Mouse (Mus musculus) gastrocnemius, postnatal 14 days (tissue): ENCODE measurements around the gene Hexim1. TPM values are rescaled to one million over a fixed set of nuclear protein-coding genes. Genes with fewer than 3 reads are reported as not detected.

Experiments
- DNase-seq: peaks from one replicate; pipeline ENCODE4 v3.0.0; 2021; ENCODE audit warnings: mixed read lengths
- intact Hi-C: fragments of 180-260 bp; cut with DNase I; formaldehyde crosslinking; loops from one replicate; pipeline ENCODE4 v1.15.1; 2025; ENCODE audit warnings: low total_unique reads
- total RNA-seq, 2 experiments: library from RNA; stranded (reverse); gene quantifications; 2 replicates each; pipeline ENCODE4 v1.2.3; 2021

The Hexim1 gene
- total RNA-seq, 2 experiments from 2014 or later: 20.7 to 21.5 TPM

DNA sequence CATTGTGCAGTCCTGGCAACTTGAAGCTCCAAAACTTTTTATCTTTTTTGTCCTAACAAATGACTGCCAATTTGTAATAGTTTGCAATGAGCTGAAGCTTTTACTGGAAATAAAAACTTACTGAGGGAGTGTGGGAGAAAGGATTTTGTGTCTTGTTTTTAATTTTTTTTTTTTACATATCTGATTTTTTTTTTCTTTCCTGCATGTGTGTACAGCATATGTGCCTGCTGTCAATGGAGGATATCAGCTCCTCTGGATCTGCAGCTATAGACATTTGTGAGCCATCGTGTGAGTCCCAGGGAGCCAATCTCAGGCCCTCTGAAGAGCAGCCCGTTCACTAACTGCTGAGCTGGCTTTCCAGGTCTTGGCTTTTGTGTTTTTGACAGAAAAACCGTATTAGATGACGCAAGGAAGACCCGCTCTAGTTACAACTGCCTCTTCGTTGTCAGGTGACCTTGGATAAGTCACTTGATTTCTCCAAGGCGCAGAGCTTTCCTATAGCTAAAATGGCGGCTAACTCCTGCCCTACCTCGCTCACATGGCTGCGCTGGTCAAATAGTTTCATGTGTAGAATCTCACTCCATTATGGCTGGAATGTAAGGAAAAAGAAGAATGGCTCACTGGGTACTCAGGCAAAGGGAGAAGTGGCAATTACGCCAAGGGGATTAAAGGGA is 1.6 kb upstream of the Hexim1 start:
- intact Hi-C loops: no loop called here
- no peak for DNase-seq

- intact Hi-C loops: no loop called here
- peak; percentile 78 for DNase-seq
These were observed 646 bp upstream of the Hexim1 start for GRCm38 (mm10) chr11:103115163-103116007.

GRCm38 (mm10) chr11:103116959-103117590 is 1.0 kb downstream of the Hexim1 start:
- DNase-seq: peak; percentile 83
- intact Hi-C loops: no loop called here

DNA sequence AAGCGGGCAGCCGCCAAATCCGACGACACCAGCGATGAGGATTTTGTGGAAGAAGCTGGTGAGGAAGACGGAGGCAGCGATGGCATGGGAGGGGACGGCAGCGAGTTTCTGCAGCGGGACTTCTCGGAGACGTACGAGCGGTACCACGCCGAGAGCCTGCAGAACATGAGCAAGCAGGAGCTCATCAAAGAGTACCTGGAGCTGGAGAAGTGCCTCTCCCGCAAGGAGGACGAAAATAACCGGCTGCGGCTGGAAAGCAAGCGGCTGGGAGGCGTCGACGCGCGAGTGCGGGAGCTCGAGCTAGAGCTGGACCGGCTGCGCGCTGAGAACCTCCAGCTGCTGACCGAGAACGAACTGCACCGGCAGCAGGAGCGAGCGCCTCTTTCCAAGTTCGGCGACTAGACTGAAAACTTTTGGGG is 1.6 kb downstream of the Hexim1 start:
- no peak for DNase-seq
- intact Hi-C loops: no loop called here

DNA sequence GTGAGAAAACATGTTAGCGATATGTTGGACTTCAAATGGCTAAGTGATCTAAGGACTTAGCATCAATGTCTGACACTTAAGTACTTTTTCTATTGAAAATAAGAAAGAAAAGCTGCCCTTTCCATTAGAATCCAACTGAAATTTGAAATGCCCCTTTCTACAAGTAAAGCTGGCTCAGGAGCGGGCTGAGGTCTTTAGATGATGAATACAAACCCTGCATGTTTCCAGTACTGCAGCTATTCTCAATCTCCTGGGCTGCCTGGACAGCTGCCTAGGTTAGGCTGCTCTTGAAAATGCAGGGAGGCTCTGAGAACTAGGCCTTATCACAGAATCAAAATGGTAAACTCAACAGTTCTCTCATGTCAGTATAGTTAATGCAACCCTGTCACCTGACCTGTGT is 2.8 kb downstream of the Hexim1 start:
- DNase-seq: no peak
- intact Hi-C loops: no loop called here

DNA sequence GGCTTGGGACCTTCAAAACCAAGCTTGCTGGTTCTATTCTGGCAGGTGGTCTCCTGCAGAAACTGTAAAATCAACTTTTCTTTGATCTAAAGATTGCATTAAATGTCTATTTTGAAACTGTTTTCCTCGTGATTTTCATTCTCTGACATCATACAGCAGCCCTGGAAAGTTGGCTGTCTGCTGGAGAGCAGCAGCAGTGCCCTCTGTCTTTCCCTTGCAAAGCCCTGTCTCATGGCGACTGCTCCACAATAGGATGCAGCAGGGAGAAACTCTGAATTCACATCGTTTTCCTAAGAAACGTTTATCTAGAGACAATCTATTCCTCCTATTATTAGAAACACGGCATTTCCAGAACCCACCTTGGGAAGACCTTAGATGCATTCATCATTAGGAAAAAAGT is 3.6 kb downstream of the Hexim1 start:
- intact Hi-C loops: loop anchor here (5.0 kb wide), 1 partner anchor 38 kb away; no protein-coding TSS in a partner anchor
- no peak for DNase-seq

GRCm38 (mm10) chr11:103120315-103120714 is 4.3 kb downstream of the Hexim1 start:
- intact Hi-C loops: loop anchor here (5.0 kb wide), 1 partner anchor 37 kb away; no protein-coding TSS in a partner anchor
- no peak for DNase-seq

- peak; percentile 75 for DNase-seq
- intact Hi-C loops: no loop called here
These were observed 15.9 kb downstream of the Hexim1 start, which contains the start of gene Hexim2 for GRCm38 (mm10) chr11:103131701-103132575. Gene Hexim2, plus strand, starts transcription at chr11:103132429.

DNA sequence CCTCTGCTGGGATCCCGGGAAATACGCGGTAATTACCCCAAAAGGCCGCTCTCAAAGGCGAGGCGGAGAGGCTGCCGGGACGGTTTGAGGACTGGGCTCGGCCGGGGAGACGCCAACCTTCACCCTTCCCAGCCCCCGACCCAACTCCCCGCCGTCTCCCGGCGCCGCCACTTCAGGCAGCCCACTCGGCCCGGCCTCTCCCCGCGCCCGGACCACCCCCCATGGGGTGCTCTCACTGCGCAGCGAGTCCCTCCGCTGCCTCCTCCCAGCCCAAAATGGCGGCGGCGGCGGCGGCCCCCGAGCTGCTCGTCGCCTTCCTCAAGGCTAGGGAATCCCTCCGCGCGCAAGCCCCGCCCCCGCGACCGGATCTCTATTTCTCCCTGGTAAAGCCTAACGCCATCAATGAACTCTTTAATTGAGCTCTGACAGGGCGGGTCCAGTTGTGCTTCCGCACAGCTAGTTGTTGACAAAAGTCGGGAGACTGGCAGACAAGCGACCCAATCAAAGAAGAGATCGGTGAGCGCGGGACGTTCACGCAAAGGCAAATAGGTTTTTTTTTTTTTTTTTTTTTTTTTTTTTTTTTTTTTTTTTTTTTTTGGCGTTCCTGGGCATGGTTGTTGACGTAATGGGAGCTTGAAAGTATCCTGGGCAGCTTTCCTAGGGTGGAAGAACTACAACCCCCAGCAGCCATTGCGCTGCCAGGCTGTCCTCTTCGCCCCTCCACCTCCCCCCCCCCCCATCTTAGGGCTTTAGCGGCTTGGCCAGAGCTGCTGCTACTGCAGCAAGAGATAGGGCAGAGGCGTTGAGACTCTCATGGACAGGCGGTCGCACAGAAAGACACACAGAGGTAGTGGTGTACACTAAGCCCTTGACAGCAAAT is 16.8 kb downstream of the Hexim1 start:
- DNase-seq: peak; percentile 100
- intact Hi-C loops: no loop called here

DNA sequence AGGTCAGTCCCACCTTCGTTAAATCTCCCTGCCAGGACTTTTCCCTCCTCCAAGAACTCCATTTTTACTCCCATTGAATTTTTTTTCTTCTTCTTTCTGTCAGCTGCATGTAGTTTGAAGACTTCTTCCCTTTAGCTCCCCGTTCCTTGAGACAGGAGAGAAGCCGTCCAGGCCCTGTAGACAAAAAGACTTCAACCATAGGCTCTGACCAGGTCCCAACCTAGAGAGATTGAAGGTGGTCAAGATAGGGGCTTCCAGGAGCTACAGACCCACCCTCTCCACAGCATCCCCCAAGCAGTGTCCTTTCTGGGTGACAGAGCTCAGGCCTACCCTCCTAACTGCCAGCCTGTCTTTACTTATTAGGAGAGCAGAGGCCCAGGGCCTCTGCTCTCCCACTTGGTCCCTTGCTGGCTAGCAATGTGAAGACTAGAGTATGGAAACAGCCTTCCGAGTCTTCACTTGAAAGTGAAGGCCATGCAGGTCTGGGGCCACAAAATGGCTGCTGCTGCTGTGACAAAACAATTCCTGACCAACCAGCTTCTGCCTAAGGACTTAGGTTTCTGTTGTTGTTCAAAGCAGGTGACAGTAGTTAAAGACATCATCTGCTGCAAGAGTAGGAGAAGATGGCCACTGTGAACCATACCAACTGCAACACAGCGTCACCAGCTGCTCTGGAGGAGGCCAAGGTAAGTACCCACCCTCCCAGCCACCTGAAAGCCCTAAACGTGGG is 17.6 kb downstream of the Hexim1 start:
- no peak for DNase-seq
- intact Hi-C loops: no loop called here

DNA sequence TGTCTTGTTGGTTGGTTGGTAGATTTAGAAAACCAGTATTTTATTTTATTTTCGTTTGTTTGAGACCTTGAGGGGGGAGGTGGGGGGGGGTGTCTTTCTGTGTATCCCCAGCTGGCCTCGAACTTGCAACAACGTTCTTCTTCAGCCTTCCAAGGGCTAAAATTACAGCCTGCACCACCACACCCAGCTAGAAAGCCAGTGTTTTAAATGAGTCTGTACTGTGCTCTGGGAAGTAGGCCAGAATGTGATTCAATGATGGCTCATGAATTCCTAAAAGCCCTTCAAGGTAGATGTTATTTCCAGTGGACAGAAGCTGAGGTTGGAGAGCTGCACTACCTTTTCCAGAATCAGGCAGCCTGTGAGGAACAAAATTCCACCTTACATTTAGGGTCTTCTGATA is 18.2 kb downstream of the Hexim1 start:
- intact Hi-C loops: no loop called here
- no peak for DNase-seq

DNA sequence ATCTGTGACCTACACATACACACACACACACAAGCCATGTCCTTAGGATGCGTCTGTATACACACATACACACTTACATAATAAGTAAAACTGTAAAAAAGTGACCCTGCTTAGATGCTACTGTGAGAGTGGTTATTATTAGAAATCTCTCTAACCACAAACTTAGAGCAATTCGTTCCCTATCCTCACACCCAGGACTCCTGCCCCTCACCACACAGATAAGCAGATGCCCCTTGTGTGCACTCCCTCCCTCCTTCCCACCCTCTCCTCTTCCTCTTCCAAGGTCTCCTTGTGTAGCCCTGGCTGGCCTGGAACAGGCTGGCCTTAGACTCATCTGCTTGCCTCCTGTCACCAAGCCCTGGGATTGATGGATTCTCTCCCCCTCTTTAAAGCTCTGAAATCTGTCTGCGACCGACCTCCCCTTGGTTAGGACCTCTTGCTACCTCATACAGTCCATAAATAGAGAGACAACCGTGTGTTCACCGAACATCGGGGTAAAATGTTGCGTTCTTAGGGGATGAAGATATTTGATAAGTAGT is 20.1 kb downstream of the Hexim1 start:
- DNase-seq: no peak
- intact Hi-C loops: no loop called here

DNA sequence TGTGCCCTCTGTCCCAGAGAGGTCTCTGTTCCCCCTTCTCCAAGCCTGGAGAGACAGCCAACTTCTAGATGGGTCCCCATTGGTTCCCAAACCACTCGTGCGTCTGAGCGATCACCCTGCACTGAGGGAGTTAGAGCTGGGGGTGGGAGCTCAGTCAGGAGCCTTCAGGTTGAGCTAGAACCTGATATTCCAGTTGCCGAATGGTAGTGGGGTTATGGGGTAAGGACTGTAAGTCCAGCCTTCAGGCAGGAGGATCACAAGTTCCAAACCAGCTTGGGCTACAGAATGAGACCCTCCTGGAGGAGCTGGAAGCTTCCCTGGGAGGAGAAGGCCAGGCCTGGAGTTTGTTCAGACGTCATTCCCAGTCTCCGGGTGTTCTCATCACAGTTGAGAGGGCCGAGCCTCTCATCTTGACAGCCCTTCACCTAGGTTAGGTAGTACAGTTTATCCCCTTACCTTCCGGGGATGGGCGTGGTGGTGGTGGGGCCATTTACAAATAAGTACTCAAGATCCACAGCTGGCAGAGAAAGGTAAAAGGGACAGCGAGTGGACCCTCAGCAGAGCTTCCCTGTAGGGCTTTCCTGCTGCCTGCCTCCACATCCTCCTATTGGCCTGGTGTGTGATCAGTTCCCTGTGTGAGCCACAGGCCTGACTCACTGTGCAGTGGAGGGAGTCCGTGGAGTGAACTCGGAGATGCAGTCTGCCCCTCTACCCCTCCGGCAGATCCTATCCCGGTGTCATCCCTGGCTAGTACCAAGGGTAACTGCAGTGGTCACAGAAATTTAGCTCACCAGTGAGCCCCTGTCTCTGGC is 24.1 kb downstream of the Hexim1 start:
- intact Hi-C loops: no loop called here
- no peak for DNase-seq

GRCm38 (mm10) chr11:103140763-103141100 is 24.7 kb downstream of the Hexim1 start:
- DNase-seq: no peak
- intact Hi-C loops: no loop called here

DNA sequence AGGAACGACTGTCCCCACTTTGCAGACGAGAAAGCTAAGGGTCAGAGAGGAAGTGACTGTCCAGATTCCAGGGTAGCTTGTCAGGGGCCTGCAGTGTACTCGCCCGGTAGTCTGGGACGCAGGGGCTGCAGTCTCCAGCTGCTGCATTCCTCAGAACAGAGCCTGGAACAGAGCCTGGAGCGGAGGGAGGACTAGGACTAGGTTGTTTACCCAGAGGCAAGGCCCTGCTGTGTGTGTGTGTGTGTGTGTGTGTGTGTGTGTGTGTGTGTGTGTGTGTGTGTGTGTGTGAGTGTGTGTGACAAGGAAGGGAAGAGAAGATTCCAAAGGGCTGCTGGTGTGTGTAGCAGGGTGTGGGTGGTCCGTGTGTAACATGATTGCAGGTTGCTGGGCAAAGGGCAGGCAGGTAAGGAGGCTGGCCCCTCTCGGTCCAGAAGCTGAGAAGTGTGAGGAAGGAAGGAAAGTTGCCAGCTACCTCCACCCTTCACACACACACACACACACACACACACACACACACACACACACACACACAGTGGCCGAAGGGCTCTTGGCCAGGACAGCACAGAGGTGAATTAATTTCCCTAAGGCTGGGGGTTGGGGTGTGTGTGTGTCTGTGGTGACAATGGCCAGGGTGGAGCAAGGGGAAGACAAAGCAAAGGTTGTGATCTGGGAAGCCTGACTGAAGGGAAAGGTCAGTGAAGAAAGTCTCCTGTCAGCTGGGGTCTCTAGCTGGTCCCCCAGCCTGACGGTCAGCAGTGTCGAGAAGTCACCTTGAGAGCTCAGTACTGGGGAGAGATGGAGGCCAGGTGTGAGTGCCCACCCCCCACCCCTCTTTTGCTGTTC is 25.3 kb downstream of the Hexim1 start:
- DNase-seq: peak; percentile 83
- intact Hi-C loops: no loop called here

GRCm38 (mm10) chr11:103141944-103142255 is 25.9 kb downstream of the Hexim1 start:
- intact Hi-C loops: no loop called here
- no peak for DNase-seq
